Mouse (Mus musculus): ENCODE data around the gene Ndufb11. TPM values are rescaled to one million over a fixed set of nuclear protein-coding genes. Genes with fewer than 3 reads are reported as not detected.

Ndufb11 gene
- polyA plus RNA-seq (2014; fragmentation: Illumina TruSeq; extraction: RNeasy Lipid Tissue Mini Kit (QIAGEN cat#74804); ENCODE audit: insufficient read depth, low read depth, low replicate concordance) = 237 TPM

GRCm38 (mm10) chrX:20617176-20617902, at the start of gene Ndufb11, which contains the start of gene Rbm10:
Gene Ndufb11 (minus strand): TSS chrX:20617619.
Gene Rbm10 (plus strand): TSS chrX:20617503.

GRCm38 (mm10) chrX:20658026-20658652, 40.7 kb upstream of the Ndufb11 start, which contains the start of gene Uba1:
Gene Uba1 (plus strand): TSS chrX:20658326.

Other genes with a start within 250 kb of the Ndufb11 start
- 2.6 TPM for gene Jade3, start 191.9 kb downstream of the Ndufb11 start, polyA plus RNA-seq (2014; fragmentation: Illumina TruSeq; extraction: RNeasy Lipid Tissue Mini Kit (QIAGEN cat#74804); ENCODE audit: insufficient read depth, low read depth, low replicate concordance)
- gene Rgn, start 67.8 kb downstream of the Ndufb11 start, polyA plus RNA-seq (2014; fragmentation: Illumina TruSeq; extraction: RNeasy Lipid Tissue Mini Kit (QIAGEN cat#74804); ENCODE audit: insufficient read depth, low read depth, low replicate concordance) = 0.43 TPM
- gene Rbm10, start 116 bp downstream of the Ndufb11 start, polyA plus RNA-seq (2014; fragmentation: Illumina TruSeq; extraction: RNeasy Lipid Tissue Mini Kit (QIAGEN cat#74804); ENCODE audit: insufficient read depth, low read depth, low replicate concordance) = 15.1 TPM
- 73.2 TPM for gene Uba1, start 40.7 kb upstream of the Ndufb11 start, polyA plus RNA-seq (2014; fragmentation: Illumina TruSeq; extraction: RNeasy Lipid Tissue Mini Kit (QIAGEN cat#74804); ENCODE audit: insufficient read depth, low read depth, low replicate concordance)
- 45.6 TPM for gene Cdk16, start 70.3 kb upstream of the Ndufb11 start, polyA plus RNA-seq (2014; fragmentation: Illumina TruSeq; extraction: RNeasy Lipid Tissue Mini Kit (QIAGEN cat#74804); ENCODE audit: insufficient read depth, low read depth, low replicate concordance)
- gene Usp11, start 86.3 kb upstream of the Ndufb11 start, polyA plus RNA-seq (2014; fragmentation: Illumina TruSeq; extraction: RNeasy Lipid Tissue Mini Kit (QIAGEN cat#74804); ENCODE audit: insufficient read depth, low read depth, low replicate concordance) = 5.2 TPM
- 49.2 TPM for gene Araf, start 180.2 kb upstream of the Ndufb11 start, polyA plus RNA-seq (2014; fragmentation: Illumina TruSeq; extraction: RNeasy Lipid Tissue Mini Kit (QIAGEN cat#74804); ENCODE audit: insufficient read depth, low read depth, low replicate concordance)

All from lung, adult 10 weeks (tissue).